Mouse (Mus musculus) kidney, adult 8-10 months (tissue): ENCODE measurements around the gene Clk2.

Source experiments
- DNase-seq, 2 experiments: peaks; one replicate each; pipeline ENCODE4 v3.0.0; 2022

Gene Clk2

DNA sequence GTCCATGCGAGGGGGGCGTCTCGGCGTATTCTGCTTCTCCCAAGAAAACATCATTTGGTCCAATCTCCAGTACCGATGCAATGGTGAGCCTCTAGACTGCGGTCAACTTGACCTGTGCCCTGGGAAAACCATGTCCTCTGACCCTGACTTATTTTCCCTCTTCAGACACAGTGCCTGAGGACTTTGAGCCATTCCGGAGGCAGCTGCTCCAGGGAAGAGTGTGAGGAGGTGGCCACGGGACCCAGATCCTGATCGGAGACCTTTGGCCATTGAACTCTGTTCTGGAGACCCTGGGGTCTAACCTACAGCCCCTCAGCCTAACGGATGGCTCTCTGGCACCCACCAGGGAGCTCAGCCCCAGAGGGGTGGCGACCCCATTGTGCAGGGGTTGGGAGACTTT lies 61.8 kb downstream of the Clk2 start:
- DNase-seq: no peak
